Mouse (Mus musculus): ENCODE data around the gene Slc16a14. TPM values are rescaled to one million over a fixed set of nuclear protein-coding genes. Genes with fewer than 3 reads are reported as not detected.
A peak's percentile ranks its signal among the peaks of the same experiment; 100 is the strongest.
"Not testable (repeated sequence)": the region's sequence is repeated elsewhere in the genome, so short reads cannot be mapped to it uniquely, and the experiment has no call there.

Slc16a14 gene
- total RNA-seq (2021), result 0.53 and 1.9 TPM in 2 replicates
- long read RNA-seq, experiment 1, result 0 reads
- long read RNA-seq, experiment 2, result 0 reads

- DNase-seq, result peak; percentile 38
These were observed at the start of gene Slc16a14 for GRCm38 (mm10) chr1:84934503-84935333. Slc16a14 (minus strand) TSS chr1:84935134.

DNA sequence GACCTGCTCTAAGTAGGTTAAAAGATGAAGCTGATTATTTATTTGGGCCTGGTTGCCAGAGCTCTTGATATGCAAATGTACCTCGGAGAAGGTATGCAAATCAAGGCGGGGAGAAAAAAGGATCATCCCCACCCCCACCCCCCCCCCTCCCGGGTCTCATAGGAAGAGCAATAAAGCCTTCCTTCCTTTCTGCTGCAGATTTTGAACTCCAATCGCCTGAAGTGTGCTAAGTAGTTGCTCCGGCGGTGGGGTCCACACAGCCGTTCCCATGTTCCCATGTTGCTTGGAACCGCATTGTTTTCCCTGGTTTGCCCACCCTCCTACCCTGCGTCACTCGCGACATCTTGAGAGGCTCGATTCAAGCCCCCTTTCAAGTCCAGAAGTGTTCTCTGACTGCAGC is 26.8 kb upstream of the Slc16a14 start:
- not testable (repeated sequence) for DNase-seq

DNA sequence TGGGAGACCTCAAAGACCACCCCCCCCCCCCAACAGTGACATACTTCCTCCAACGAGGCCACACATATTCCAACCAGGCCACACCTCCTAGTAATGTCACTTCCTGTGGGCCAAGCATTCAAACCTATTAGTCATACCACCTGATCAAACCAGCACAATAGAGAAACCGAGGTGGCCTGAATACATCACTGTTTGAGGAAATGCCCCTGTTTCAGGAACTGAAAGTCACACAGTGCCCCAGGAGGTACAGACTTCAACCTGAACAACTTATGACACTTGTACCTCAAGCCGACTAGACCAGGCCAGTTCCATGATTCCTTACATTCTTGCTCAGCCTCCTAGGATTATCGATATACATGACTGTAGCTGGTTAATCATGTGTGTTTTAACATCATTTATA is 22.8 kb upstream of the Slc16a14 start:
- not testable (repeated sequence) for DNase-seq

- DNase-seq, result not testable (repeated sequence)
These were observed 21.8 kb upstream of the Slc16a14 start for GRCm38 (mm10) chr1:84956771-84957170.

DNA sequence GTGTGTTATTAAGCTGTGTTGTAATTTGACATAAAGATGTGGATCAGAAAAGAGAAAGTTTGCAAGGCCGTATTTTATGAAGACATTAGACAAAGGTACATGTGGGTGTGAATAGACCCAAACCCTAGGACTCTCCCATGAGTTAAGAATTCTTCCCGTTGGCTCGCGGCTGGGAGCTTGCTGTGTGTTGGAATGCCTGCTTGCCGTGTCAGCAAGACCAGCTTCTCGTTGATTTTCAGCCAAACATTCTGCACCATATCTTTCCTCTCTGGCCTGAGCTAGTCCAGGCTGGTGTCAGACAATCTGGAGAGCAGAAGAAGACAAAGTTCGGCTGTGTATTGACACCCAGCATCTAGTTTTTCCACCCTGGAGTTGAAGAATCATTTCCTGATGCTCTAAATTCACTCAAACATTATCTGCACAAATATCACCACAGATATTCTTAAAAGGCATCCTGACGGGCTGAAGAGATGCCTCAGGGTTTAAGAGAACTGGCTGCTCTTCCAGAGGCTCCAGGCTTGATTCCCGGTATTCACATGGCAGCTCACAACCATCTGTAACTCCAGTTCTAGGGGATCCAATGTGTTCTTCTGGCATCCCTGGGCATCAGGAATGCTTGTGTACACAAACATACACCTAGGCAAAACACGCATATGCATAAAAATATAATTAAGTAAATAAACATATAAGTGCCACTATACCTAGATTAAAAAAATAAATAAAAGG is 17.7 kb upstream of the Slc16a14 start:
- DNase-seq, result no peak

- peak; percentile 68 for DNase-seq
These were observed 16.6 kb upstream of the Slc16a14 start for GRCm38 (mm10) chr1:84951566-84951965.

DNA sequence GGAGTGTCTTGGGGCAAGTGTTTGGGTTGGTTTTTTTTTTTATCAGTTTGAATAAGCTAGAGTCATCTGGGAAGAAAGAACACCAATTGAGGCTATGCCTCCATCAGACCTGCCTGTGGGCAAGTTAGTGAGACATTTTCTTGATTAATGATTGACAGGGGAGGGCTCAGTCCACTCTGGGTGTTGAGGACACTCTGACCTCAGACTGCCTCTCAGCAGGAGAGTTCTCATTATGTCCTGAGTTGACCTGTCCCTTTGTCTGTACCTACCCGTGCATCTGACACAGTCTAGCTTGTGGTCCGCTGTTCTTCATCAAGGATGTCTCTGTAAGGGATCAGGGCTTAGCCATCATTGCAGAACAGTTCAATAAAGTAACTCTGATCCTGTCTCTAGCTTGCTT is 12.5 kb upstream of the Slc16a14 start:
- no peak for DNase-seq

DNA sequence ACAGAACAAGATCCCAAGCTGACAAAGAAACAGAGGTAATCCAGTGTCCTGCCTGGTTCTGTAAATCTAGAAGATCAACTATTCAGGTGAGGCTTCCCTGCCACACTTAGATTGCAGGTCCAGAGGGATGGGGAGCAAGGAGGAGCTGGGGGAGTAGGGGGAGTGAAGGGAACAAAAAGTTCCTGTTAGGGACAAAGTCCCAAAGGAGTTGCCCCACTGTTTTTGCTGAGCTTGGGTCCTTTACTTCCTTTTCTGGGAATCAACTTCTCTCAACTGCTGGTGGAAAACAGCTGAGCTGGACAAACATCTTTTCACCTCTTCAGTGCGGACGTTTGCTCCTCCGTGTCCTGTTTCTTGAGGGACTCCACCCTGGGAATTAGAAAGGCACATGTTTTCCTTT is 11.0 kb upstream of the Slc16a14 start:
- no peak for DNase-seq

DNA sequence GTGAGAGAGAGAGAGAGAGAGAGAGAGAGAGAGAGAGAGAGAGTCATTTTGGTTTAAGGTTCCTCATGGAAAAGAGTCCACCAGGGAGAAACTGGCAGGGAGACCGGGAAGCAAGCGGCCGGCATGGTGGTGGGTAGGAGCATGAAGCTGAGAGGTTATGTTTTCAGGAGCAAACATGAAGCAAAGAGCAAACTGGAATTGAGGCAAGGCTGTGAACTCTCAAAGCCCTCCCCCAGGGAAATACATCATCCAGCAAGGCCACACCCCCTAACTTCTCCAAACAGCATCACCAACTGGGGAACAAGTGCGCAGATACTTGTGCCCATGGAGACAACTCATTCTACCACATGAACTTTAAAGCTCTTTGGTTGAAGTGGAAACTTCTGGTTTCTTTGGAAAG is 8.6 kb upstream of the Slc16a14 start:
- DNase-seq, result no peak

DNA sequence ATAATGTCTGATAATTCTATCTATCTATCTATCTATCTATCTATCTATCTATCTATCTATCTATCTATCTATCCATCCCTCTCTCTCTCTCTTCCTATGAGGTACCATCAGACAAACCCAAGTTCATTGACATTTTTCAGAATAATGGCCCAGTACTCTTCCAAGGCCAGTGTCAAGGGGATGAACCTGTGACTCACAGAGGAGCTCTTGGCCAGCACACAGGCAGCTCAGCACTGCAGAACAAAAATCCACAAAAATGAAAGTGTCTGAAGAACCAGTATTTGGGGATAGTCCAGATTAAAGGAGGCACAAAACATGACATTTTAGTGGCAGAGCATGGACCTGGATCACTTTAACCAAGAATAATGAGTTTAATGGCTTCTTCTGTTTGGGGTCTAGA is 7.7 kb upstream of the Slc16a14 start:
- peak; percentile 59 for DNase-seq

DNA sequence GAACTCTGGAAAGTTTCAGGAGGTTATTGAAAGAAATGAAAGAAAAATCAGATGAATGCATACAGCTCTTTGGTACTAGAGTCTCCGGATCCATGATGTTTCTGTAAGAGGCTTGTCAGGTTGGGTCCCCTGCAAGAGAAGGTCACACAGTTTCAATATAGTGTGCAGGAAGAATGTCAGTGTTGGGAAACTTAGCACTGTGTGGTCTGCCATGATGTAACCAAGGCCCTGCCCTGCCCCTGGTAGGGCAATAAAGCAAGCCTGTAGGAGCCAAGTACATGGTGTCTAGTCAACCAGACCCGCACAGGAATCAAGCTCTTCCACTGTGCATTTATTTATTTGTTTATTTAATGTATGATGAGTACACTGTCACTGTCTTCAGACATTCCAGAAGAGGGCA is 5.4 kb upstream of the Slc16a14 start:
- no peak for DNase-seq

DNA sequence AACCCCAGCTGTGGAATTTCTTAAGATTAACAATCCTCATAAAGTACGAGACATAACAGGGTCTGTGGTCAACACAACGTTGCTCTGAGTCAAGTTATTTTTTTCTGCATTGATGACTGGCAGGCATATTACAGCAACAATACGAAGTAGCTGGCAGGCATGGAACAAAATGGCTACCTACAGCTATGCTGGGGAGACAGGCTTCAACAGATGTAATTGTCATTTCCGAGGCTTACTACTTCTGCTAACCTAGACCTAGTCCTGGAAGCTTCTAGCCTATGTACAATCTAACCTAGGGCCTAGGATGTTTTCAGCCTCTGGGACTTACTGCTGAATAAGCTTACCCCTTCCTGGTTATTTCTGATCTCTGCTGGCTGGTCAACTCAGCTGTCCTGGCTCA is 4.5 kb upstream of the Slc16a14 start:
- no peak for DNase-seq

DNA sequence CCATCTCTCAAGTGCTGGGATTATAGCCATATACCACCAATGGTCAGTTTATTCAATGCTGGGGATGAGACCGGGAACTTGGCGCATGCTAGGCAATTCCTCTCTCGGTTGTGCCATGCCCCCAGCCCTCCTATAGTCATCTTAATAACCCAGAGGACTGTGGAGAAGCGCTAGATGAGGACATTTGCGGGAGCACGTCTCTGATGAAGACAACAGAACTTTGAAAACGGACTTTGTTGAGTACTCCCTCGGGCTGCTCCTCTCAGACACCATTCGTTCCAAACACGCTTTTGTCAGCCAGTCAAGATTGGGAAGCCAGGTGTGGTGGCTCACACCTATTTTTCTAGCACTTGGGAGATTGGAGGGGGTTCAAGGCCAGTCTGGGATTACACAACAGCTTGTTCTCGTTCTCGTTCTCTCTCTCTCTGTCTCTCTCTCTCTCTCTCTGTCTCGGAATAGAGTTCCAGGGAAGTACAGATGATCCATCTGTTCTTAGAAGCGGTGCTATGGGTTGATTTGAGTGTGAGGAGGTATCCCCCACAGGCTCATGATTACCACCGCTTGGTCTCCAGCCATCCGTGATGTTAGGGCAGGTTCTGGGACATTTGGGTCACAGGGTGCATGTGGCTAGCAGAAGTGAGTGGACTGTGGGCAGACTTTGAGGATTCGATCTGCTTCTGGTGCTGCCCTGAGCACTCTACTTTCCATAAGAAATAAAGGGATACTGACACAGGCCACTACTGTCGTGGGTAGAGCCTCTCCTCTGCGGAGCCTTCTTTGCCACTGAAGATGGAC is 2.0 kb upstream of the Slc16a14 start:
- DNase-seq, result no peak

- DNase-seq, result peak; percentile 69
These were observed 734 bp upstream of the Slc16a14 start for GRCm38 (mm10) chr1:84935668-84936067.

DNA sequence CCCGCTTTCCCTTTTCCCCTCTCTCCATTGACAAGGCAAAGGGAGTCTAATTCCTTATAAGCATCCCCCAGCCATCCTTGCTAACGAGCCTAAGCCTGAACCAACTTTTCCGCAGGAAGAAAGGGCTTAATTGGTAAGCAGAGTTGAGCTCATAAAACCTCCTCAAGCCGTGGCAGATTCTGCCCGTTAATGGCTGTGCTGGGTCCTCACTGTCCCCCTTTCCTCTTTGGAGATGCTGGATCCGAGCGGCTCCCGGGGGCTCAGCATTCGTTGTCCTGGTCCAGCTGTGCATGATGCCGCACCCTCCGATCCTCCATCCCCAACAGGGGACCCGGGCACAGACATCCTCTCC is 807 bp downstream of the Slc16a14 start:
- DNase-seq, result no peak

- peak; percentile 91 for DNase-seq
These were observed 1.3 kb downstream of the Slc16a14 start for GRCm38 (mm10) chr1:84933472-84934150.

DNA sequence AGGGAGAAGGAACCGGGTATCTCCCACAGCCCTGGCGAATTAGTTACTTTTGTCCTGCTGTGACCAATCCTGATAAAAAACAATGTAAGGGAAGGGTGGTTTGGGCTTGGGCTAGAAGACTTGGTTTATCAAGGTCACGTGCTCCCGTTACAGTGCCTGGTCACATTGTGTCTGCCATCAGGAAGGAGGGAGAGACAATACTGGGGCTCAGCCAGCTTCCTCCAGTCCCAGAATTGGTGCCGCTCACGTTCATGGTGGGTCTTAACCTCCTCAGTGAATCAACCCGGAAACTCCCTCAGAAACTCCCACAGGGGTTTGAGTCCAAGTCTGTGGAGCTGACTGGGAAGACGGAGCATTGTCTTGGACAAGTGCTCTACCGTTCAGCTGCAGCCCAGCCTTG is 9.3 kb downstream of the Slc16a14 start:
- DNase-seq, result no peak

DNA sequence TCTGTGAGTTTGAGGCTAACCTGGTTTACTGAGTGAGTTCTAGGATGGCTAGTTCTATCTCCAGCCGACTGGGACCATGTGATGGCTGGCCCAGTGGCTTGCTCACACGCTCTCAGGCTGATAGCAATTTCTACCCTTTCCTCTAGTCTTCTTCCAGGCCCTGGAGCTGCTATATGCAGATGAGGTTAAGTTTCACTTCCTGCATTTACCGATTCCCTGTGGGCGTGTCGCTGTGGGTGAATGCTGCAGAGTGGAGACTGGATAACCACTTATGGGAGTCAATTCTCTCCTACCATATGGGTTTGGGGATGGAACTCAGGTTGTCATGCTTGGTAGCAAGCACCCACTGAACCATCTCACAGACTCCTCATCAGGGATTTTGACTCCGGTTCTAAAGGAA is 10.8 kb downstream of the Slc16a14 start:
- no peak for DNase-seq

GRCm38 (mm10) chr1:84923432-84923831 is 11.5 kb downstream of the Slc16a14 start:
- no peak for DNase-seq

GRCm38 (mm10) chr1:84918865-84919264 is 16.1 kb downstream of the Slc16a14 start:
- no peak for DNase-seq

- no peak for DNase-seq
These were observed 19.9 kb downstream of the Slc16a14 start for GRCm38 (mm10) chr1:84915010-84915409.

DNA sequence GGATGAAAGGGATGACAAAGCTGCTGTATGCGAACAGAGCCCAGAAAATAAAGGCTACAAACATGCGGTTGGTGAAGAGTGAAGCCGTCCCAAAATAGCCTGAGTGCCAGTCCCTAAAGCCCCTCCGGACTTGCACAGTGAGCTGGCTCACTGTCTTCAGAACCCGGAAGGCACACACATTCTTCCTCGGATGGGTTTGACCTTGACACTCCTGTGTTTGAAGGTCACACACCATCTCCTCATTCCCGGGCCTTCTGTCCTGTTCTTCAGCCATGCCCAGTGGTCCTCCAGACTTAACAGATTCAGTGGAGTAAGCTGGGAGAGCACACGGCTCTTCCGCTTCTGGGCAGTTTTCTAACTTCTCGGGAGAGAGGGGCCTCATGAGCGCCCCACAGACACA is 22.4 kb downstream of the Slc16a14 start:
- DNase-seq, result no peak
